Mouse (Mus musculus): ENCODE results near the gene Ptprd.

The Ptprd gene

GRCm38 (mm10) chr4:76282886-76283285, 1928.9 kb downstream of the Ptprd start:
- DNase-seq: no peak

DNA sequence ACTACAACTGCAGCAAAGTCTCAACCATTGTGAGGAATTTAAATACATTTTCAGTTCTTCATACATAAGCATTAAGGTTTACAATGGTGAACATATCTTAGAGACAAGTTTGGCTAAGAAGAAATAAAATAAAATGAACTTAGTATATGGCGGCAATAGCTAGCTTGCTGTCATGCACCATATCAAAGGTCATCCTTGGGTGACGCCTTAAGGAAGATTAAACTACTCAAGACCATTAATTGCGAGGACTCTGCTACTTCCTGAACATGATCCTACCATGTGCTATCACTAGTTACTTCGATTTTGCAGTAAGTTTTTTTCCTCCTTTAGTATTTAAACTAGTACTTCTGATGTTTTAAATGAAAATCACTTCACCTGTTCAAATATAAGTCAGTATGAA, 1949.0 kb downstream of the Ptprd start:
- DNase-seq: no peak

GRCm38 (mm10) chr4:76260686-76261085, 1951.1 kb downstream of the Ptprd start:
- DNase-seq: no peak

- no peak for DNase-seq
Measured at GRCm38 (mm10) chr4:76260286-76260685, 1951.5 kb downstream of the Ptprd start.

GRCm38 (mm10) chr4:76259636-76260035, 1952.1 kb downstream of the Ptprd start:
- DNase-seq: no peak

DNA sequence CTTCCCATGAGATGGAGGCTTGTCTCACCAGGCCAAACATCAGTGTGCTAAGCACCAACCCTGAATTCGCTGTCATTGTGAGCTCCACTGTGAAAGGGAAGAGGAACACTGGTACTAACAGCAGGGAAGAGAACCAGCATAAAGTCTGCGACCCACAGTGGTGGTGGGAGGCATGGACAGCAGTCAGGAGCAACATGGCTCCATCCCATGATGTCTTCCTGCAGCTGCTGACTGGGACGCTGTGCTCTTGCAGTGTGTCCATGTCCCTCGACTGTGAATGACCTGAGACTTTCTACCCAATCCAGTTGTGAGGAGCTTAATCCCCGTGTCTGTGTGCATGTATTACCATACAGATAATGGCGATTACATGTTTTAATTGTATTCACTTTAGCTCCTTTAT, 1967.4 kb downstream of the Ptprd start:
- no peak for DNase-seq

GRCm38 (mm10) chr4:76241542-76241941, 1970.2 kb downstream of the Ptprd start:
- no peak for DNase-seq

- DNase-seq: no peak
Measured at GRCm38 (mm10) chr4:76241140-76241539, 1970.6 kb downstream of the Ptprd start.

GRCm38 (mm10) chr4:76239063-76239462, 1972.7 kb downstream of the Ptprd start:
- DNase-seq: no peak

DNA sequence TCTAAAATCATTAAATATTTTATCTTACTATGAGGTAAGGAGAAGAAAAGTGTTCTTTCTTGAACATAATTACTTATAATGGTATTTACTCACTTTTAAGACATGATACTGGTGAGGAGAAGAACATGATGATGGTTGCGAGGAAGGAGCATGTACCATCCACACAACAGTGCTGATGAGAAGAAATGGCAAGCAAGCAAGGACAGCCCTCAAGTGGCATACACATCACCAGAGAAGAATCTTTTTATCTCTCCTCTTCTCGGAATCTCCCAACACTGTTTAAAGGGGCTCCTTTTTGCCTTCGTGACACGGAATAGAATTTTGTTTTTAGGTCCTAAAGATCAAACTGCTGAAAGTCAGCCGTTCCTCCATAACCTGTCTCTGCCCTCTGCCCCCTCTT, 1973.2 kb downstream of the Ptprd start:
- no peak for DNase-seq

DNA sequence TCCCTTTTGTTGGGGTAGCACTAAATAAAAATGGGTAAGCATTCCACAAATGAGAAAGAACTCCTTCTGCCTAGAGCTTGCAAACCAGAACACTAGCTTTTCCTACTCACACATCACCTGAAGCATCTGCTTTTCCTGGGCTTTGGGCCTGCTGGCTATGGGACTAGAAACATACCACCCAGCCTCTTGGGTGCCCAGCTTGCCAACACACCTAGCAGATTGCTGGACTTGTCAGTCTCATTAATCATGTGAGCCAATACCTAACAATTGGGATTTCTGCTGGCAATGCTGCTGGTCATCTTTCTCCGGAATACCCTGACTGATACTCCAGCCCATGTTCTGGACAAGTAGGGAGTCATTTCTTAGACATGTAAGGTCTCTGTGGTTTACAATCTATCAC, 1973.9 kb downstream of the Ptprd start:
- DNase-seq: no peak

DNA sequence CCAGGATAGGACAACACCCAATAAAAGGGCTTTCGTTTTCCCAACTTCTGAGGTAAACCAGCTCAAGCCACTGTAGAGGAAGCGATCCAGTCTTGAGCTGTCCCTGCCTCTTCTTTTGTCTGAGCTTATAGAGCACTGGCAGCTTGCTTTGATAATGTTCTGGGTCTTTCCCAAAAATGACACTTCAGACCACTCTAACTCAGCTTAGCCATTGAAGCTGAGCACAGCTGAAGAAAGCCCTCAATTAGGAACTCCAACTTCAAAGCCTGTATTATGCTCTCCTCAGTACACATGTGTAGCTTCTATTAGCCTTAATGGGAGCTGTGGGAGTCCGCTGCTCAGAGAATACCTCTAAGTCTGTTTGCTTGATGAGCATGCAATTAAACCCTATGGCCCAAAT, 1988.0 kb downstream of the Ptprd start:
- DNase-seq: no peak

DNA sequence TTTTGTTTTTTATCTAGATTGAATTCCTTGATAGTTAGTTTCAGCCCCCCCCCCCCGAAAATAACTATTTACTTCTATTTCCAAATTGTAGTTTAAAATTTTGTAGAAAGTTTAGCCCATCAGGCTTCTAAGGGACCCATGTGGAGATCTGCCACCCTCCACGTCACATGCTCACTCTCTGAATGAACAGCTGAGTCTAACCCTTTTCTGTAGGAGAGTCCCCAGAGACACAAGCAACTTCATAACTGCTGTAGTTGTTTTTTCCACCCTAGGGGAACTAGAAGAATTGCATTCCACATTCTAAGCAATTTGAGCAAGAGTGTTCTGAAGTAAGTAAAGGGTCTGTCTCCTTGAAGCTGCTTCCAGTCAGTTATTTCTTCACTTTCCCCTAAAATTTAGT, 1989.2 kb downstream of the Ptprd start:
- DNase-seq: no peak

DNA sequence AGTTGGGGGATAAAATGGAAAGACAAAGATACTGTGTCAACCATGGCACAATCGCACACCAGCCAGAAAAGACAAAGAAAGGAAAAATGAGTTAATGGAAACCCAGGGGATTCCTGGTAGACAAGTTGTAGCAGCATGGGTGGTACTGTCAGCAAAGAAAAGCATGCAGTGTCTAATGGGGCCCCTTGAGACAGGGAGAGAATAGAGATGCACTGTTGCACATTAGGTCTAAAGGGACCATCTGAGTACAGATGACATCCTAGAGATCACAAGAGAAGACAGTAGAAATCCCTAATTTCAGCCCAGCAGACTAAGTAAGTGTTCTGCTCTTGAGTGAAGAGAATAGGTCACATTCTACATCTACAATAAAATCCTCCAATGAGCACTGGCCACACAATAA, 1993.7 kb downstream of the Ptprd start:
- DNase-seq: no peak

DNA sequence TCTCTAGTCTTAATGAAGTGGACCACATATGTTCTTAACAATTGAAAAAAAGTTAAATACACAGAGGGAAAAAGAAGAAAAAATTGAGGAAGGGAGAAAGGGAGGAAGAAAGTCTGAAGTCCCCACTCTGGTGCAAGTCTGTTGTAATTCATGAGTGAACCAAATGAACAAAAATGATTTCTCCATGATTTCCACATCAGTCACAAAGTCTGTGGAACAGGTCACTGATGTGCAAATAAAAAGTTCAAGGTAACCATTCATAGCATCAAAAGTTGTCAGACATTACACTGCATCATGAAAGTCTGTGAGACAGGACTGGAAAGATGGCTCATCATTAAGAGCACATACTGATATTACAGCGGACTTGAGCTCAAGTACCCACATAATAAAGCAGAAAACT, 1996.6 kb downstream of the Ptprd start:
- DNase-seq: no peak

DNA sequence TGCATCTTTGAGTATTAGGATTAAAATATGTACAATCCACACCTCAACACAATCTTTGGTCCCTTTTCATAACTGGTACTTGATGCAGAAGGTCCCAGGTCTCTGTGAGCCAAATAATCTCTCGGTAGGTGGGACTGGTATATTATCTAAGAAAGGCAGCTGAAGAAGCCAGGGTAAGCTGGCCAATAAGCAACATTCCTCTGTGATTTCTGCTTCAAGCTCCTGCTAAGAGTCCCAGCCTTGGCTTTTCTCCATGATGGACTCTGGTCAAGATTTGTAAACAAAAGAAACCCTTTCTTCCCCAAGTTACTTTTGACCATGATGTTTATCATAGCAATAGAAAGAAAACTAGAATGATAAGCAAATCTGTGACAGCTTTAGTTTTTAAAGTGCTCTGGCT, 2012.4 kb downstream of the Ptprd start:
- no peak for DNase-seq

GRCm38 (mm10) chr4:76194762-76195161, 2017.0 kb downstream of the Ptprd start:
- no peak for DNase-seq

DNA sequence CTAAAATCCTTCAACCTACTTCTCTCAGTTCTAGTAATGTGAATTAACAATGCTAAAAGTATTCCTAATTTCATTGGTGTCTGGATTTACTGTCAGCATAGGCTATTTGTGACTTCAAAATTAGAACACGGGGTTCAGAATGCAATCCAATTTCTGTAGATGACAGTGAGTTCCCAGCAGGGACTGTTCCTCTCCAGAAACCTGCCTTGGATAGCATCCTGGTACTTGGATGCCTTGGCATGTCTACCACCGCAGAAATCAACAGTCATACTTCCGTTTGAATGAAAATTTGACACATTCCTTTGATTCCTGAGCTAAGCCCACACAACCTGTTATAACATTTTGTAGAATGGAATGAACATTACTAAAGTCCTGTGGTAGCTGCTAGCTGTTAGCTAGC, 2018.3 kb downstream of the Ptprd start:
- DNase-seq: no peak

- DNase-seq: no peak
Measured at GRCm38 (mm10) chr4:76192031-76192430, 2019.7 kb downstream of the Ptprd start.

- no peak for DNase-seq
Measured at GRCm38 (mm10) chr4:76190788-76191187, 2021.0 kb downstream of the Ptprd start.

- no peak for DNase-seq
Measured at GRCm38 (mm10) chr4:76183095-76183494, 2028.7 kb downstream of the Ptprd start.

DNA sequence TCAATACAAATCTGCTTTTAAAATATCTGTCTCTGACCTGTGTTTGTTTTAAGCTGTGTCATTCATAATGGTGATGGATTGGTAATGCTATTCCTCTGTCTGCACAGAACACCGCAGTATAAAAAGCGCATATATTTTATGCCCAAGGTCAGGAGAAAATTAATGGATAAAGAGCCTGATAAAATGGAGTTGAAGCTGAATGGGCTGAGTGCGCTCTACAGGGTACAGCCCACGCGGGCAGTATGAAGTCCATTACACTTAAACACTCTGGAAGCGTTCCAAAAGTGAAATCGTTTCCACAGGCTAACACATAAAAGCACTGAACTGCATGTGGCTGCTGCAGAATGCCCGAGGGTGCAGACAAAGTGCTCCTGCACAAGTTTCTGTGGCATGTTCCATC, 2032.3 kb downstream of the Ptprd start:
- no peak for DNase-seq

GRCm38 (mm10) chr4:76175086-76175485, 2036.7 kb downstream of the Ptprd start:
- DNase-seq: no peak

DNA sequence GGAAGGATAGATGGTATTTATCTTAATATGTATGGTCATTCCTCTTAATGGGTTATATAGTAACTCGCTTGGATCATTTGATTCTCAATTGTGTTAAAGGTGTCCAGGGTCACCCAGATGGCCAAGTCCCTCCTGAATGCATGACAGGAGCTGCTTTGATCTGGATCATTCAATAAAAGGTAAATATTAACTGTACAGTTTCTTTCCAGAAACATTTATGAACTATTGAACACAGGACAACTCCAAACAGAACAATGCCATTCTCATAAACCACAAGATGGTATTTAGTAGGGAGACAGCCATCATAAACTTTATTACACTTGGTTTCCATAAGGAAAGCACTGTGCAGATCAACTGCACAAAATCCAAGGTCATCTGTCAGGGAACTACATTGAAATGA, 2056.0 kb downstream of the Ptprd start:
- no peak for DNase-seq

DNA sequence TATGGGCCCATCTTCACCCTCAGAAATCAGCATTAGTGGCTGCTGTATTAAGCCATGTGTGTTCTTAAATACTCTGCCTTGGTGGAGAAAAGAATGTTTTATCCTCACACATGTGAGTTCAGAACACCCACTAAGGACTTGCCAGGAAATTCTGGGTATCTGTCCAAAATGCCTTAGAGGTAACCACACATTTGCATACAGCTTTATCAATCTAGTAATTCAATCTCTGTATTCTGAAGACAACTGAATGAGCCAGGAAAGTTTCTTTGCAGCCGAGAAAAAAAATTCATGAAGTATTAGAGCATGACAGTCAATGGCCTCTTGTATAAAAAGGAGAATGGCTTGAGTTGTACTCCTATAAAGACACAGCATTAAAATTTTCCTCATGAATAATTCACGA, 2057.6 kb downstream of the Ptprd start:
- DNase-seq: no peak

- no peak for DNase-seq
Measured at GRCm38 (mm10) chr4:76144925-76145324, 2066.8 kb downstream of the Ptprd start.
